Mouse (Mus musculus) gastrocnemius, postnatal 36 days (tissue): ENCODE measurements around the gene Oma1. TPM values are rescaled to one million over a fixed set of nuclear protein-coding genes. Genes with fewer than 3 reads are reported as not detected.

Experiments used
- total RNA-seq, 2 experiments: library from RNA; stranded (reverse); gene quantifications; 2 replicates each; pipeline ENCODE4 v1.2.3; 2021

The Oma1 gene
- total RNA-seq, 2 experiments from 2014 or later, result 24.1 to 24.2 TPM

Other genes starting within 250 kb of the Oma1 start
- 10 to 100 TPM; 15.6 to 20.1 TPM for gene Mier1, start 199.4 kb upstream of the Oma1 start, total RNA-seq
- under 1 TPM; 0.44 to 0.87 TPM for gene Wdr78, start 199.3 kb upstream of the Oma1 start, total RNA-seq
- 1 to 10 TPM; 4.4 to 4.7 TPM for gene Slc35d1, start 98.6 kb upstream of the Oma1 start, total RNA-seq
- not detected for gene 4921539E11Rik, start 22.9 kb upstream of the Oma1 start, total RNA-seq